Mouse (Mus musculus): ENCODE data around the gene Chil6. TPM values are rescaled to one million over a fixed set of nuclear protein-coding genes. Genes with fewer than 3 reads are reported as not detected.

Gene Chil6
- total RNA-seq (2021) = not detected
- long read RNA-seq, experiment 1 = 0 reads
- long read RNA-seq, experiment 2 = 0 reads

DNA sequence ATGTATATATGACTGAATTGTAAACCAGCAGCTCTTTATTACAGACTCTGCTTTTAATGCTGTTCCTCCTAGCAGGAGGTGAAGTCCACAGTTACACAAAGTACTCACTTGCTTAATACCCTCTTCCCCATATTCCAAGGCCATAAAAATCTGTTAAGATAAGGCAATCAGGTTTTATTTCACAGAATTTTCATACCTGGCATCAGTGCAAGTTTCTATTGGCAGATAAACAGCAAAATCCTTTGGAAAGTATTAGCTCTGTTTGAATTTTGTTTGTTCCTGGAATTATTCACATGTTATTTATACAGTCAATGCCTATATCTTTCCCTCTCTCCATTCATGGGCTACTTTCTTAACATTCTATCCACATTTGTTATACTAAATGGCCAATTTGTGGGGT, at the start of gene Chil6:
Gene Chil6 (minus strand): TSS at position 101 of the 400 bp plus-strand sequence.
- no peak for TF ChIP-seq CTCF (conservative IDR thresholded peaks at IDR 0.05)
- Histone ChIP-seq H3K27ac (no peak within 1 kb of the TSS), H3K4me3 (no peak within 1 kb of the TSS)
- DNase-seq (ENCODE audit: low spot score in 2 of 2) = no peak

DNA sequence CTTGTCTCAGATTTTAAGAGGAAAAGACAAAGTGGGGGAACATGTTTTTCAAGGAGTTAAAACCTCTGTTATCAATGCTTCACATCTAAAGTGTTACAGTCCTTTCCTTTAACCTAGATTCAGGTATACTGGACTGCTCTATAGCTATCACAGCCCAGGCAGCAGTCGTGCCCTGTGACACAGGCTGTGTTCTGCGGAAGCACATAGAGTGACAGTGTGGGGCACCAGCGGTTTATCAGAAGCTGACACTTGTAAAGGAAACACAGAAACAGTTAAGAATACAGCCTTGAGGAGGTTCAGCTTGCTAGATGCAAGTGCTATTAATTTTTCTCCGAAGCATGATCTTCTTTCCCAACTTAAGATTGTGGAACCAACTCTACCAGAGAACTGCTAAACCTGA, 46.6 kb upstream of the Chil6 start:
- no peak for TF ChIP-seq CTCF (conservative IDR thresholded peaks at IDR 0.05)
- DNase-seq (ENCODE audit: low spot score in 2 of 2) = no peak
- Histone ChIP-seq H3K27ac (no peak overlapping the region), H3K4me3 (no peak overlapping the region)

DNA sequence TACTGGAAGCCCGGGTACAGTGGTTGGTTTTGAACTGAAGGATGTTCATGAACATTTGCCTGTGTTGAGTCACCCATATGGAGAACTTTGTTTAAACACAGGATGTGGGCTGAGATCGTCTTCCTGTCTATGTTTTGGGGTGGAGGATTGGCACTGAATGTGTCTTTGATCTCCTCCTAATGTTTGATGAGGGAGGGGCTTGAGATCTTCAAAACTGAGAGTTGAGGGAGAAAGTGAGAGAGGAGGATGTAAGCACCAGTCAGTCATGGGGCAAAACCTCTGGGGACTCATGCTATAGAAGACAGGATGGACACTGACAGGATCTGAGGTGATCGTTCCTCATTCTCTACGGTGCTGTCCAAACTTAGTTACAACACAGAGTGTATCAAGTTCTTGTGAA, 43.6 kb upstream of the Chil6 start:
- no peak for TF ChIP-seq CTCF (conservative IDR thresholded peaks at IDR 0.05)
- no peak overlapping the region for H3K27ac ChIP-seq
- H3K4me3 ChIP-seq = no peak overlapping the region
- DNase-seq (ENCODE audit: low spot score in 2 of 2) = no peak

DNA sequence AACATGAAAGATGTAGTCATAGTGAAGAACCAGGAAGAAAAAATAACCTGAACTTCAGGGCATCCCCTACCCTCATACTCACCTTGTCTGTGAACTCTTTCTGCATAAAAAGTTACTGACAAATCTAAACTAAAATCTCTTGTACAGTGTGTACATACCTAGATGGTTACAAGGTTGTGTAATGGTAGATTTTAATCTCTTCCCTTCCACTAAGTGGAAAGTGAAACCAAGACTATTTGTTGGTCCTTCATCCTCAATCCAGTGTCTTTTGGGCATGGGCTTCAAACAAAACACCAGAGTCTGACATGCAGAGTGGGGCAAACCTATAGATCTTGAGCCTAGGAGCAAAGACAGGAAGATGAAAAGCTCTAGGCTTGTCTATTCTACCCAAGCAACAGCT, 43.0 kb upstream of the Chil6 start:
- Histone ChIP-seq H3K4me3 (no peak overlapping the region), H3K27ac (no peak overlapping the region)
- no peak for DNase-seq (ENCODE audit: low spot score in 2 of 2)
- TF ChIP-seq CTCF (conservative IDR thresholded peaks at IDR 0.05) = no peak

DNA sequence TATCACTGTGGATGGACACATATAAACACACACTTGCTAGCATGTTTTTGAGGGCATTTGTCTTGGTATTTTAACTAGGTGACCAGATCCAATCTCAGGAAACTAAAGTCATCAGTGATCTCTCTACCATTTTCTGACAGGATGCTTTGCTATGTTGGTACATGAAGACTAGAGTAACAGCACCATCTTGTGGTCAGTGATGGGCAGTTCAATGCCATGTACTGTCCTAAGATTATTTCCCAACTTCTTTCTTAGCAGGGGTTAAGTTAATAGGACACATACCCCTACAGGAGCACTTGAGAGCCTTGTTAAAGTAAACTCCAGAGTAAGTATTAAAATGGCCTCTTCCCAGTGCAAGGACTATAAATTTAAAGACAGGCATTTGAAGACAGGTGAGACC, 42.6 kb upstream of the Chil6 start:
- DNase-seq (ENCODE audit: low spot score in 2 of 2) = peak; percentile 16 to 47
- TF ChIP-seq CTCF (conservative IDR thresholded peaks at IDR 0.05) = peak; percentile 92
- no peak overlapping the region for H3K4me3 ChIP-seq
- no peak overlapping the region for H3K27ac ChIP-seq

Other genes with a start within 250 kb of the Chil6 start
- not detected for gene Chil3, start 238.6 kb downstream of the Chil6 start, total RNA-seq (2021)
- not detected for gene Chil4, start 186.7 kb downstream of the Chil6 start, total RNA-seq (2021)
- gene Dennd2d, start 76.2 kb upstream of the Chil6 start, total RNA-seq (2021) = under 1 TPM; 0.22 to 0.61 TPM
- gene Dram2, start 141.6 kb upstream of the Chil6 start, total RNA-seq (2021) = 10 to 100 TPM; 34.7 to 37.2 TPM
- 10 to 100 TPM; 42.3 to 50.4 TPM for gene Cept1, start 141.6 kb upstream of the Chil6 start, total RNA-seq (2021)